Mouse (Mus musculus) midbrain, embryonic 13.5 days (tissue): ENCODE measurements around the gene Aim2. TPM values are rescaled to one million over a fixed set of nuclear protein-coding genes. Genes with fewer than 3 reads are reported as not detected.

ENCODE experiments used
- ATAC-seq: fragments of 200-750 bp; cut with Nextera tagmentation; 2 replicates; pipeline ENCODE4 v1.8.0; 2017; ENCODE audit warnings: mild to moderate bottlenecking, moderate TSS enrichment, moderate library complexity
- H3K27ac ChIP-seq: fragments of 300-500 bp; sonication (generic); 2 replicates; pipeline ENCODE4 v1.5.1; 2015; ENCODE audit warnings: inconsistent platforms, mild to moderate bottlenecking, moderate library complexity
- H3K27me3 ChIP-seq: fragments of 300-500 bp; sonication (generic); 2 replicates; pipeline ENCODE4 v1.6.1; 2015; ENCODE audit warnings: mild to moderate bottlenecking, inconsistent platforms
- H3K36me3 ChIP-seq: fragments of 300-500 bp; sonication (generic); 2 replicates; pipeline ENCODE4 v1.6.1; 2015; ENCODE audit warnings: mild to moderate bottlenecking, inconsistent platforms
- H3K4me1 ChIP-seq: fragments of 300-500 bp; sonication (generic); replicated peaks from 2 replicates; pipeline ENCODE4 v1.6.1; 2015; ENCODE audit warnings: inconsistent platforms
- H3K4me2 ChIP-seq: fragments of 300-500 bp; sonication (generic); replicated peaks from 2 replicates; pipeline ENCODE4 v1.6.1; 2015; ENCODE audit warnings: moderate library complexity, mild to moderate bottlenecking, inconsistent platforms
- H3K4me3 ChIP-seq: fragments of 300-500 bp; sonication (generic); replicated peaks from 2 replicates; pipeline ENCODE4 v1.5.1; 2015; ENCODE audit warnings: mild to moderate bottlenecking, inconsistent platforms
- H3K9ac ChIP-seq: fragments of 300-500 bp; sonication (generic); replicated peaks from 2 replicates; pipeline ENCODE4 v1.6.1; 2015; ENCODE audit warnings: mild to moderate bottlenecking, inconsistent platforms
- H3K9me3 ChIP-seq: fragments of 300-500 bp; sonication (generic); 2 replicates; pipeline ENCODE4 v1.6.1; 2016; ENCODE audit warnings: mild to moderate bottlenecking, inconsistent platforms
- WGBS: fragments of 180-500 bp; shearing (Covaris S2); methylation state at CpG from one replicate; pipeline ENCODE4 v1.1.7; 2015; 5-methylcytosine and 5-hydroxymethylcytosine counted together
- polyA plus RNA-seq: library from polyadenylated mRNA; unstranded; fragments of >200 nt; fragmentation: Nextera tagmentation; extraction: Ambion mirVana; gene quantifications from 2 replicates; pipeline ENCODE4 v1.2.1, GENCODE M21; 2015

Aim2 gene
- polyA plus RNA-seq, 1 experiment from 2014 or later: 2.6 TPM

DNA sequence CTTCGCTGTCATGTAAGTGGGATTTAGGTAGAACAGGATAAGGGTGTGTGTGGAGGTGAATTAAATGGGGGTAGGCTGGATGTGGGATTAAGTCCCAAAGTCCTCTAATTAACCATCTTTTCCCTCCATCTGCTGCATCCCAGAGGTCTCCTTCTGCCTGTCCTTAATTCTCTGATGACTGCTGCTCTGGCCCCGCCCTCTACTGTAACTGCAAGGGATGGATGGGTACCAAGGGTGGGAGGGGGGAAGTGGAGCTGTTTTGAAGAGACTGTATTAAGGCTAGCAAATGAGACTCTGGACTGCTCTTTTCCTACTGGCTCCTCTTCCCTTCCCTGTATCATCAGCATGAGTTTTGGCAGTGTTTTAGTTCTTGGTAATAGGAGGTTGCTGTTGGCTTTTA lies 18.9 kb downstream of the Aim2 start:
- Histone ChIP-seq H3K27me3 (no peaks in the 10 kb centered on the region), H3K9me3 (no peaks in the 10 kb centered on the region), H3K27ac (no peak overlapping the region), H3K4me2 (no peak overlapping the region), H3K4me3 (no peak overlapping the region), H3K4me1 (peaks cover 37% of the 10 kb centered on the region), H3K9ac (no peak overlapping the region), H3K36me3 (no peaks in the 10 kb centered on the region)
- WGBS: 62% methylated on average over 2 of the region's 2 CpGs
- no peak for ATAC-seq

- Histone ChIP-seq H3K27ac (no peak overlapping the region), H3K4me3 (no peak overlapping the region), H3K9me3 (no peaks in the 10 kb centered on the region), H3K9ac (no peak overlapping the region), H3K4me1 (peaks cover 28% of the 10 kb centered on the region), H3K4me2 (no peak overlapping the region), H3K27me3 (no peaks in the 10 kb centered on the region), H3K36me3 (no peaks in the 10 kb centered on the region)
- 56% methylated on average over 6 of the region's 6 CpGs for WGBS
- ATAC-seq: no peak
Observed at GRCm38 (mm10) chr1:173370456-173370855, 19.8 kb downstream of the Aim2 start.

- 78% methylated on average over 6 of the region's 6 CpGs for WGBS
- H3K9ac ChIP-seq: no peak overlapping the region
- H3K4me2 ChIP-seq: no peak overlapping the region
- H3K4me3 ChIP-seq: no peak overlapping the region
- peaks cover 19% of the 10 kb centered on the region for H3K4me1 ChIP-seq
- H3K9me3 ChIP-seq: no peaks in the 10 kb centered on the region
- no peak for ATAC-seq
- no peaks in the 10 kb centered on the region for H3K36me3 ChIP-seq
- H3K27ac ChIP-seq: no peak overlapping the region
- no peaks in the 10 kb centered on the region for H3K27me3 ChIP-seq
Observed at GRCm38 (mm10) chr1:173371586-173371985, 20.9 kb downstream of the Aim2 start.

DNA sequence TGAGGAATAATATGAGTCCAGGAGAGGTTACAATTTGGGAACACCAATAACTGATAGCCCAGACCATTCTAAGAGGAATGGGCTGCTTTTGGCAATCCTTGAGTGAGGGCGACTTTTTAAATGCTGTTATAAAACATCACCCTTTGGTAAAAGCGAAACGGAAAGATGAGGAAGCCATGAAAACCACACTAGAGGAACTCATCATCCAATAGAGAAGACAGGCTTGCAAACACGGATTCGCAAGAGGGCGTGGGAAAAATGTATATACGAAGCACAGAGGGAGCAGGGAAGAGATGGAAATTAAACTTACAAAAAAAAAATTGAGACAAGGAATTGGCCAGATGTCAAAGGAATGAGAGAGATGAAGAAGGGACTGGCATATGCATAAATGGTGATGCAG lies 23.3 kb downstream of the Aim2 start:
- H3K9me3 ChIP-seq: no peaks in the 10 kb centered on the region
- 87% methylated on average over 7 of the region's 7 CpGs for WGBS
- no peak overlapping the region for H3K4me3 ChIP-seq
- H3K36me3 ChIP-seq: no peaks in the 10 kb centered on the region
- no peak for ATAC-seq
- H3K27ac ChIP-seq: no peak overlapping the region
- H3K27me3 ChIP-seq: no peaks in the 10 kb centered on the region
- H3K4me1 ChIP-seq: peaks cover 12% of the 10 kb centered on the region
- H3K9ac ChIP-seq: no peak overlapping the region
- H3K4me2 ChIP-seq: no peak overlapping the region

DNA sequence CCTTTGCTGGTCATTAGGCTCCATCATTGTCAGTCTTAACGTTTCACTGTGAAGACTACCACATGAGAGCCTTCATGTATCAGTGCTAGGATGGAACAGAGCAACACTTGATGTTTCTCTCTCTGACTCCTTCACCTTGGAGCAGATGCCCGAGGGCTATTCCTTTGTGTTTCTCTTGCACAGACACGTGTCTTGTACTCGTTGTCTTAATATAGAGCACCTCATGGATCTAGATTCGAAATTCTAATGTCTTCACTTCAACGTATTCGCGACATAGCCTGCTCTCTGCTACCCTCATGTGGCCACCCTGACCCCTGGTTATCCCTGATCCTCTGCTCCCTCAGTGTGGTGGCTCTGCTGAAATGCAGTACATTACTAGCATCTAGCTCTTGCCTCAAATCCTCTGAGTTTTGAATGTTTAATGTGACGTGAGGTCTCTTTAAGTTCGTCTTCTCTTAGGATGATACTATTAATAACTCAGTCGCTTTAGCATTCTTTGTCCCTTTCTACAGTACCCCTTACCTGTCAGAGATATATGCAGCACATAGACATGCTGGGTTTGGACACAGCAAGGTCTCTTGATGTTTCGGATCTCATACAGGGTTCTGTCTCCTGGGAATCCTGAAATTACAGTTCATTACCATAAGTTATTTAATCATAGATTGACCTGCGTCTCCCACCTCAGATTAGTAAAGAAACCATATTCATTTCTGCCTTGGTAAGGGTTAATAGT lies 26.9 kb downstream of the Aim2 start:
- no peaks in the 10 kb centered on the region for H3K27me3 ChIP-seq
- H3K9ac ChIP-seq: no peak overlapping the region
- 0 out of 2 replicates have a peak overlapping the region, but pooled peaks have one; percentile 29 for H3K4me2 ChIP-seq
- no peaks in the 10 kb centered on the region for H3K36me3 ChIP-seq
- ATAC-seq: peak; percentile 88
- H3K4me3 ChIP-seq: no peak overlapping the region
- H3K9me3 ChIP-seq: no peaks in the 10 kb centered on the region
- no peaks in the 10 kb centered on the region for H3K4me1 ChIP-seq
- H3K27ac ChIP-seq: no peak overlapping the region
- WGBS: 32% methylated on average over 13 of the region's 13 CpGs

GRCm38 (mm10) chr1:173381436-173381835 lies 30.8 kb downstream of the Aim2 start:
- no peak overlapping the region for H3K9ac ChIP-seq
- H3K9me3 ChIP-seq: no peaks in the 10 kb centered on the region
- H3K4me2 ChIP-seq: no peak overlapping the region
- ATAC-seq: no peak
- H3K4me1 ChIP-seq: no peaks in the 10 kb centered on the region
- H3K27me3 ChIP-seq: no peaks in the 10 kb centered on the region
- 91% methylated on average over 6 of the region's 6 CpGs for WGBS
- no peaks in the 10 kb centered on the region for H3K36me3 ChIP-seq
- H3K27ac ChIP-seq: no peak overlapping the region
- no peak overlapping the region for H3K4me3 ChIP-seq

DNA sequence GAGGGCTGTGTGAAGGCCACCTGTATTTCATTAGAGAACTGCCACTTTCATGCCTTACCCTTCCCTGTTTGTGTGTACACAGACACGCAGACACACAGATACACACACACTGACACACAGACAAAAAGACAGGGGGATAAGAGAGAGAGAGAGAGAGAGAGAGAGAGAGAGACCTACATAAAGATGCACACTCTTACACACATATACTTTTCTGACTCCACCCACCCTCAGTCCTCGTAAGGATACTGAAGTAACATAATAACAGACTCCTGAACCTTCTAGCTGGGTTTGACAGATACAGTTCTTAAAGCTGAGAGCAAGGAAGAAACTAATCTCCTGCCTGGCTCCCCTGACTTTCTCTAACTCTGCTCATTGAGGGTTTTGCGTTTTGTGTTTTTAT lies 38.8 kb downstream of the Aim2 start:
- peak overlapping the region; percentile 46 for H3K4me2 ChIP-seq
- H3K36me3 ChIP-seq: no peaks in the 10 kb centered on the region
- peak overlapping the region; percentile 55 for H3K9ac ChIP-seq
- ATAC-seq: peak; percentile 64
- peak overlapping the region; percentile 43 for H3K4me3 ChIP-seq
- 12% methylated on average over 3 of the region's 3 CpGs for WGBS
- H3K27ac ChIP-seq: peak overlapping the region; percentile 93
- H3K27me3 ChIP-seq: no peaks in the 10 kb centered on the region
- no peaks in the 10 kb centered on the region for H3K9me3 ChIP-seq
- peaks cover 22% of the 10 kb centered on the region for H3K4me1 ChIP-seq

GRCm38 (mm10) chr1:173389901-173390401 lies 39.3 kb downstream of the Aim2 start:
- peak overlapping the region; percentile 46 for H3K4me2 ChIP-seq
- peak; percentile 97 for ATAC-seq
- peaks cover 22% of the 10 kb centered on the region for H3K4me1 ChIP-seq
- no peaks in the 10 kb centered on the region for H3K9me3 ChIP-seq
- 1% methylated on average over 13 of the region's 13 CpGs for WGBS
- H3K27me3 ChIP-seq: no peaks in the 10 kb centered on the region
- peak overlapping the region; percentile 55 for H3K9ac ChIP-seq
- H3K27ac ChIP-seq: peak overlapping the region; percentile 93
- H3K4me3 ChIP-seq: peak overlapping the region; percentile 43
- no peaks in the 10 kb centered on the region for H3K36me3 ChIP-seq

- Histone ChIP-seq H3K4me3 (no peak overlapping the region), H3K4me2 (no peak overlapping the region), H3K27ac (no peak overlapping the region), H3K27me3 (no peaks in the 10 kb centered on the region), H3K36me3 (no peaks in the 10 kb centered on the region), H3K4me1 (peaks cover 22% of the 10 kb centered on the region), H3K9me3 (no peaks in the 10 kb centered on the region), H3K9ac (no peak overlapping the region)
- ATAC-seq: no peak
- 92% methylated on average over 6 of the region's 6 CpGs for WGBS
Observed at GRCm38 (mm10) chr1:173391754-173392153, 41.1 kb downstream of the Aim2 start.

DNA sequence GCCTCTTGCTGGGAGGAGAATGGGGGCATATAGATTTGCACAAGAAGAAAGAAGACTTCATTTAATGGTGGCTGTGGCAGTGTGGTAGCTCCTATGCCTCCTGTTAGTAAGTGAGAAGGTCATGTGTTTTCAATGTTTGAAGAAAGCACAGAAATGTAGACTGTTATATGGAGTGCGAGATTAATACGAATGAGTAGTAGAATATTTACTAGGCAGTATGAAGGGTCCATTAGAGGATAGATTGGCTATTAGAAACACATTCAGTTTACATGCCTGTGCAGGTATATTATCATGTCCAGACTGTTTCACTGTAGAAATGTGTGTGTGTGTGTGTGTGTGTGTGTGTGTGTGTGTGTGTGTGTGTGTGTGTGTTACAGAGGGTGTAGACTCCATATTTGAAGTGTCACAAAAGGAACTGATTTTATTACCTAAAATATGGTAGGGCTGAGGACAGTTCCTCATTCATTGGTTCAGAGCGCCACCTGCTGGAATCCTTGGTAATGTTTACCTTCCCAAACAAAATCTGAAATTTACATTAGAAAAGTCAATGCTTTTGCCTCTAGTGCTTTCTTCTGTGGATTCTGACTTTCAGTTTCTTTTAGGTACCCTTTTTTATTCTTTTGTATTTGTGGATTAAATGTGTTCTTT lies 47.8 kb downstream of the Aim2 start:
- ATAC-seq: peak; percentile 84
- no peaks in the 10 kb centered on the region for H3K4me1 ChIP-seq
- no peak overlapping the region for H3K27ac ChIP-seq

GRCm38 (mm10) chr1:173404696-173405309 lies 54.1 kb downstream of the Aim2 start:
- Histone ChIP-seq H3K36me3 (no peaks in the 10 kb centered on the region), H3K27me3 (no peaks in the 10 kb centered on the region), H3K4me2 (no peak overlapping the region), H3K4me3 (no peak overlapping the region), H3K9ac (no peak overlapping the region), H3K9me3 (no peaks in the 10 kb centered on the region), H3K4me1 (no peaks in the 10 kb centered on the region), H3K27ac (no peak overlapping the region)
- 76% methylated on average over 5 of the region's 5 CpGs for WGBS
- ATAC-seq: peak; percentile 43; the same call in 1 of the 2 replicates

More for the DNA sequence above, 47.8 kb downstream of the Aim2 start:
- H3K36me3 ChIP-seq: no peaks in the 10 kb centered on the region
- 38% methylated on average over 3 of the region's 3 CpGs for whole genome bisulfite sequencing
- H3K9me3 ChIP-seq: no peaks in the 10 kb centered on the region
- no peaks in the 10 kb centered on the region for H3K27me3 ChIP-seq
- H3K4me3 ChIP-seq: no peak overlapping the region
- no peak overlapping the region for H3K9ac ChIP-seq
- no peak overlapping the region for H3K4me2 ChIP-seq

GRCm38 (mm10) chr1:173409066-173409465 lies 58.4 kb downstream of the Aim2 start:
- no peaks in the 10 kb centered on the region for H3K9me3 ChIP-seq
- no peak overlapping the region for H3K4me3 ChIP-seq
- H3K27ac ChIP-seq: no peak overlapping the region
- H3K9ac ChIP-seq: no peak overlapping the region
- no peaks in the 10 kb centered on the region for H3K4me1 ChIP-seq
- H3K36me3 ChIP-seq: no peaks in the 10 kb centered on the region
- H3K27me3 ChIP-seq: no peaks in the 10 kb centered on the region
- no peak for ATAC-seq
- H3K4me2 ChIP-seq: no peak overlapping the region
